Mouse (Mus musculus): ENCODE data around the gene Muc2.

- TF ChIP-seq CTCF (IDR thresholded peaks at IDR 0.05; ENCODE audit: low read depth, low read length) = no peak
- no peak for TF ChIP-seq GATA1 (IDR thresholded peaks at IDR 0.05; ENCODE audit: borderline replicate concordance, low read length)
- no peak for TF ChIP-seq TAL1 (conservative IDR thresholded peaks at IDR 0.05; ENCODE audit: low read depth, low read length)
These were observed 104.1 kb downstream of the Muc2 start for GRCm38 (mm10) chr7:141794251-141794650.

Measured in G1E (cell line).